Mouse (Mus musculus) embryo, embryonic 9.5 days (tissue): ENCODE data around the gene Ptprcap.

Experiments
- DNase-seq: peaks from one replicate; pipeline ENCODE4 v3.0.0-alpha.2; 2017; ENCODE audit errors: extremely low spot score

Gene Ptprcap

GRCm38 (mm10) chr19:4147782-4148490, 5.5 kb upstream of the Ptprcap start:
- no peak for DNase-seq

GRCm38 (mm10) chr19:4148491-4148806, 5.0 kb upstream of the Ptprcap start, which contains the start of gene Coro1b:
Gene Coro1b (plus strand): TSS chr19:4148619.
- peak; percentile 98 for DNase-seq

- no peak for DNase-seq
Measured at GRCm38 (mm10) chr19:4148819-4149218, 4.6 kb upstream of the Ptprcap start.

- no peak for DNase-seq
Measured at GRCm38 (mm10) chr19:4149283-4149682, 4.1 kb upstream of the Ptprcap start.

- DNase-seq: no peak
Measured at GRCm38 (mm10) chr19:4149764-4150461, 3.5 kb upstream of the Ptprcap start.

- DNase-seq: no peak
Measured at GRCm38 (mm10) chr19:4150567-4151487, 2.6 kb upstream of the Ptprcap start.

GRCm38 (mm10) chr19:4151488-4151860, 1.9 kb upstream of the Ptprcap start:
- no peak for DNase-seq

GRCm38 (mm10) chr19:4151898-4152297, 1.5 kb upstream of the Ptprcap start:
- DNase-seq: no peak

- no peak for DNase-seq
Measured at GRCm38 (mm10) chr19:4152445-4153231, 766 bp upstream of the Ptprcap start.

- DNase-seq: no peak
Measured at GRCm38 (mm10) chr19:4154437-4155222, 1.2 kb downstream of the Ptprcap start.

GRCm38 (mm10) chr19:4155223-4156072, 2.0 kb downstream of the Ptprcap start:
- DNase-seq: no peak

- no peak for DNase-seq
Measured at GRCm38 (mm10) chr19:4156073-4156579, 2.7 kb downstream of the Ptprcap start.

- no peak for DNase-seq
Measured at GRCm38 (mm10) chr19:4156771-4157170, 3.4 kb downstream of the Ptprcap start.

GRCm38 (mm10) chr19:4159049-4159448, 5.6 kb downstream of the Ptprcap start:
- DNase-seq: no peak

- peak; percentile 93 for DNase-seq
Measured at GRCm38 (mm10) chr19:4162646-4163542, 9.5 kb downstream of the Ptprcap start, which contains the start of gene Rps6kb2. Gene Rps6kb2 (minus strand): TSS chr19:4163354.

- no peak for DNase-seq
Measured at GRCm38 (mm10) chr19:4163543-4163887, 10.1 kb downstream of the Ptprcap start.

GRCm38 (mm10) chr19:4164100-4164499, 10.7 kb downstream of the Ptprcap start:
- no peak for DNase-seq

GRCm38 (mm10) chr19:4164721-4165120, 11.3 kb downstream of the Ptprcap start:
- no peak for DNase-seq
